Mouse (Mus musculus) left cerebral cortex, postnatal 10 days (tissue): Measurements from ENCODE around the gene Ptprc. TPM values are rescaled to one million over a fixed set of nuclear protein-coding genes. Genes with fewer than 3 reads are reported as not detected.

Experiments
- DNase-seq, 2 experiments: peaks; one replicate each; pipeline ENCODE4 v3.0.0; 2021 to 2022; ENCODE audit warnings: low spot score in 2 of 2, mixed read lengths in 1 of 2; ENCODE audit errors: extremely low spot score in 1 of 2
- intact Hi-C: fragments of 180-260 bp; cut with DNase I; formaldehyde crosslinking; loops from one replicate; pipeline ENCODE4 v1.15.1; 2025
- total RNA-seq, 2 experiments: library from RNA; stranded (reverse); gene quantifications; 2 replicates each; pipeline ENCODE4 v1.2.3; 2021

The Ptprc gene
- total RNA-seq, 2 experiments from 2014 or later, result 2.3 to 2.7 TPM

DNA sequence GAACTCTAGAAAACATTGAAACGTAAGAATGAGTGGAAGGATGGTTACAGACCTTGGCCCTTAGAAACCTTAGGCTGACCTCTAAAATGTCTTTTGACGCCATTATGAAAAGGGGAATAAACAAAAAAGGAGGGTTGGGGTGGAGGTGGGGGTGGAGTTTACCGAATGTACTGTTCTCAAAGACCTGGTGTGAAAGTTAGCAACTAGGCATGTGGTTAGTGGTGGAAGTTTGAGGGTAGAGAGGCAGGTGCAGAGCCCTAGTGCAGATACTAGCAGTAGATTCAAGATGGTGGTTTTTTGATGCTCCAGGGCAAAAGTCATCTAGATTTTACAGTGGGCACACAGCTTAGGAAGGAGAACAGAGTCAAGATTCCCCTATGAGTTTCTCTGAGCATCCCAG, 18.5 kb downstream of the Ptprc start:
- intact Hi-C loops, result no loop called here
- no peak for DNase-seq

DNA sequence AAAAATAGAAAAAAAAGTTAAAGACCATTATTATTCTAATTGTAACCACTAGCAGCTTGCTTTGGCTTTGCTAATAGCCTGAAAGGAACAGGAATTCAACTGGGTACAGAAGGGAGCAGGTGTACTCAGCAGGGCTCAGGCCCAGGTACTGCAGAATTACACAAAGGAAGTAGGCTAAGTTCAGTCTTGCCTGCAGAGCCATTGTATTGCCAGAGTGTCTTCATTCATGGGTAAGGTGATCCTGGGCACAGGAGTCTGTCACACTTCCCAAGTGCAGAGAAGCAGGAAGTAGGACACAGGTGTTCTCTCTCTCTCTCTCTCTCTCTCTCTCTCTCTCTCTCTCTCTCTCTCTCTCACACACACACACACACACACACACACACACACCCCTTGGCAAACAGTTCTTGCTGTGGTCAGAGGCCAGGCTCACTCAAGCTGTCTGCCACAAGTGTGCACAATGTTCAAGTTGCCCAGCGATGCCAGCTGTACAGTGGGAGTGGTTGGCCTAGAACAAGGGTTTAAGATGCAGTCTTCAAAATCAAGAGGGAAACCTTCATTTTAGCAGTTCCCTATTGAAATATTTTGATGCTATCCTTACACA, 21.2 kb downstream of the Ptprc start:
- DNase-seq, result no peak
- intact Hi-C loops, result no loop called here

DNA sequence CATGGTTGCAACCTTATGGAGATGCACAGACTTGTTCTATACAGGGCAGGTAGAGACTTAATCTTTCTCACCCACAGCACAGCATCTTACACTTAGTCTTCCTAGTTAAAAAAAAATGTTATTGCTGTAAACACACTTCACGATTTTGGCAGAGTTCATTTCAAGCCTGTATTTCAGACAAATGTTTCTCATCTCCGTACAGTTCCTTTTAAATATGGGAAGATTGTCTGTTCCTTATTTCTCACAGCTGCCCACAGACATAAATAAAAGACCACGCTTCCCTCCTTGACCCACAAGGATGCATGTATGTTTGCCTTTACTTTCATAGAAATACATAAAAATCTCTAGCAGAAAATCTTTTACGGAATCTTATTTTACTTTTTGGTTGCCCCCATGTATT, 22.4 kb downstream of the Ptprc start:
- DNase-seq, result no peak
- intact Hi-C loops, result no loop called here

DNA sequence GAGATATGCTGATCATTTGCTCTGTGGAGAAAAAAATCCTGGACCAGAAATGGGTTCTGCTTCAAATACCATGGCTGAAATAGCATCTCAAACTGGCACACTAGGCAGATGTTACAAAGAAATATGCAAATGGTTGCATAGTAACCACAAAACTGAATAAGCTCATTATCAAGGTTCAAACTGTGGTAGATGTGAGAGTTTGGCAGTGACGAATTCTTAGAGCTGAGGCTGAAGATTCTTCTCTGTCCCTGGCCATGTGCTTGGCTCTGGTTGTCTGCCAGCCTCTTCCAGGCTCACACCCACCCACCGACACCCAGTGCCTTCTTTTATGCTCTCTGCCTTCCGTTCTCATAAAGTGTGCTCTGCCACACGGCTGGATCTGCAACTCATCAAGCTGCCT, 26.7 kb downstream of the Ptprc start:
- intact Hi-C loops, result no loop called here
- peak; percentile 62 to 68 for DNase-seq

DNA sequence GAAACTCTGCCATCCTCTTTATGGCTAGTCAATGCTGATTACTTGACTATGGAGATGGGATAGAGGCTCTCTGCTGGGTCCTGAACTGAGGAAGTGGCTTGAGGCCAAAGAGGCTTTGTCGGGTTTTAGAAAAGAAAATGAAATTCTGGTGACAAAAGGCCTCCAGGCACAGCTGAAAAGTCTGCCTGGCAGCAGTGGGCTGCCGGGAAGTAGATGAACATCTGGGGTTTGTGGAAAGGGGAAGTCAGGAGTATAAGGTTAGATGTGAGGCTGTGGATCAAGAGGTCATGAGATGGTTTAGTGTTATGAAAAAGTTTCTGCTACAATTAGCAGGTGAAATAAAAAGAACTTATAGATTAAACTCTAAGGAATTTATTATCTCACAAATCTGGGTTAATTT, 29.9 kb downstream of the Ptprc start:
- intact Hi-C loops, result no loop called here
- no peak for DNase-seq

DNA sequence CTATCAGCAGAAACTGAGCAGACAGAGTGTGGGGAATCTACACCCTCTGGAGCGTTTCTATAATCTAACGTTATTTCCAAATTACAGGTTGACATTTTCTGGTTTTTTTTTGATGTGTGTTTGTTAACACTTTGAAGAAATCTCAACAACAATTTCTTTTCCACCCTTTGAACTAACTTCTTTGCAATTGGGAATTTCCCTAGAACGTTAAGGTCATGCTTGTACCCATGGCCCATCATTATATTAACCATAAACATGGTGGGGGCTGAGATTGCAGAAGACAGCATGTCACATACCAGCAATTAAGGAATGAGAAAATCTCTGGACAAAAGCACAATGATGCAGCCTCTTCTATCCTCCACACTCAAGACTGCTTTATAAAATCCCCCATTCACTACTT, 30.4 kb downstream of the Ptprc start:
- DNase-seq, result no peak
- intact Hi-C loops, result no loop called here

DNA sequence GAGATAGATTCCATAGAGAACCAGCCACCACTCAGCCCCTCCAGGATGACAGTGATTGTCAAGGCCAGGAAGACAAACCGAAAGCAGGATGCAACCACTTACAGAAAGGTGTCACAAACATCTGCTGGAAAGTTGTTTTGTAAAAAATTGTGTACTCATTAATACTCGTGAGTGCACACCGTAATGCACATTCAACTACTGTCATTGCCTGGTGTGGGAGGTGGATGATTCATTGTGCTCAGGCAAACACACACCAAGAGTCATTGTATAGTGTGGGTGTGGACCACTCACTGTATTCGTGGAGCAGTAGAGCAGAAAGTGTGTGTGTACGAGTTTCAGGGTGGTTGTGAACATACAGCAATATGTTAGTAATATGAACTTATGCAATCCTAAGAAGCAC, 31.1 kb downstream of the Ptprc start:
- DNase-seq, result no peak
- intact Hi-C loops, result no loop called here

DNA sequence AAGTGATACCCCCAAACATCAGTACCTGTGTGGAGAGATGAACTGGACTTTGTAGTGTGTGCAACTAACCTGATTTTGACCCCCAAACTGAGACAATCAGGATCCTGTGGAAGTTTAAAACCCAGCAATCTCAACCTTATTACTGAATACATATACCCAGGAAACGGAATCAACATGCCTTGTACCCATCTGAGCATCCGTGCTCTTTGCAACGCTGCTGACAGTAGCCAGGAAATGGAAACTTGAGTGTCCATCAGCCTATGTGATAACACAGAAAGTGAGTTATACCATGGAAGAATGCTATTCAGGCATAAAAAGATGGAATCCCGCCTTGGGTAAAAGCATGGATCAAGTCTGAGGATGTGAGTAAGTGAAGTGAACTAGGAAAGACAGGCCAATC, 34.7 kb downstream of the Ptprc start:
- intact Hi-C loops, result no loop called here
- DNase-seq, result no peak

DNA sequence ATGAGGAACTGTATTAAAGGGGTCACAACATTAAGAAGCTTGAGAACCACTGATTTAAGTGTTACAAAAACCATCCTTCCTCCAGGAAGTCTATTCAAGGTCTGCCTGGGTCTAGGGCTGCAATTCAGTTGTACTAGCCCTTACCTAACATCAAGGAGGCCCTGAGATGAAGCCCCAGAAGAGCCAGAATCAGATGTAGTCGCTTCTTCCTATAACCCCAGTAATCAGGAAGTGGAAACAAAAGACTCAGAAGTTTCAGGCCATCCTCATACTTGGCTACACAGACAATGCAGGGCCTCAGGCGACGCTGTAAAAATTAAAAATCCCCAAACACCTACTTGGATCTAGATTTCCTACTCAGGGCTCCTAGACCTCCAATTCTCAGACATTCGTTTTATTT, 37.8 kb downstream of the Ptprc start:
- DNase-seq, result no peak
- intact Hi-C loops, result loop anchor here (10.0 kb wide), 1 partner anchor 157 kb away; no protein-coding TSS in a partner anchor

DNA sequence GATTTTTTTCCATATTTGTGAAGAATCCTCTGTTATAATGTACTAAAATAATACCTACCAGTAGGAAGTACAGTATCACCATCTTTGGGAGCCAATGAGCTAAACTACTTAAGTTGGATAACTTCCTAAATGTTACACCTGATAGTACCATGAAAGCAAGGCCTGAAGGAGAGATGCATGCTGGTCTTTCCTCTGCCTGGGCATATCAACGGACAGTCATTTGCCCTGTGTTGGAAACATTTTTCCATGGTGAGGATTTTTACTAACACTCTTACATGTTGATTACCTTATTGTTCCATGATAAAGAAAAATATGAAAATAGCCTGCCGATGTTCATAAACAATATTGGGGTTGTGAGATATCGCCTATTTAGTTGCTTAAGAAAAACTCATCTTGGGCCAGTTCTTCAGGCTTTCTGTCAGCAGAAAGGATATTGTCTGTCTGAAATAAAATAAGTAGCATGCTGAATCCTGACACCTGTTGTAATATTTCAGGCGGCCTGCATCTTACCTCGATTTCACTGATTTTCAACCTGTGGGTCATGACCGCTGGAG, 38.4 kb downstream of the Ptprc start:
- intact Hi-C loops, result loop anchor here (10.0 kb wide), 1 partner anchor 158 kb away; no protein-coding TSS in a partner anchor
- no peak for DNase-seq

DNA sequence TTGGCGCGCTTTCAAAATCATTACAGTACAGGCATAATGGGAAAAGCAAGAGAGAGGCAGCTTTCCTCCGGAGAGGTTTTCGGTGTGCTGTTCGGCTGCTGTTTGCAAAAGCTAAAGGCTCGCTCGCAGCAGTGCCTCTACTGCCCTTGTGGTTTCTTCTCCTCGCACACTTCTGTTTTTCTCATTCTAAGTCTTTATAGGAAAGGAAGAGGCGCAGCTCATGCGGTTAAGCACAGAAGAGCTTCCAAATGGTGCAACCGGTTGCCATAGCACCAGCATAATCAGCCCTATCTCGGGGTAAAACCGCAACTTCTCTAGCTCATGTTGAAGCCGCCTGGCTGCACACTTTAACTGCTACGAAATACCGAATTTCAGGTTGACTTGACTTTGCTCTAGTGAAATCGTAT, 39.1 kb downstream of the Ptprc start:
- peak; percentile 48 to 77 for DNase-seq
- intact Hi-C loops, result loop anchor here (10.0 kb wide), 1 partner anchor 158 kb away; no protein-coding TSS in a partner anchor

DNA sequence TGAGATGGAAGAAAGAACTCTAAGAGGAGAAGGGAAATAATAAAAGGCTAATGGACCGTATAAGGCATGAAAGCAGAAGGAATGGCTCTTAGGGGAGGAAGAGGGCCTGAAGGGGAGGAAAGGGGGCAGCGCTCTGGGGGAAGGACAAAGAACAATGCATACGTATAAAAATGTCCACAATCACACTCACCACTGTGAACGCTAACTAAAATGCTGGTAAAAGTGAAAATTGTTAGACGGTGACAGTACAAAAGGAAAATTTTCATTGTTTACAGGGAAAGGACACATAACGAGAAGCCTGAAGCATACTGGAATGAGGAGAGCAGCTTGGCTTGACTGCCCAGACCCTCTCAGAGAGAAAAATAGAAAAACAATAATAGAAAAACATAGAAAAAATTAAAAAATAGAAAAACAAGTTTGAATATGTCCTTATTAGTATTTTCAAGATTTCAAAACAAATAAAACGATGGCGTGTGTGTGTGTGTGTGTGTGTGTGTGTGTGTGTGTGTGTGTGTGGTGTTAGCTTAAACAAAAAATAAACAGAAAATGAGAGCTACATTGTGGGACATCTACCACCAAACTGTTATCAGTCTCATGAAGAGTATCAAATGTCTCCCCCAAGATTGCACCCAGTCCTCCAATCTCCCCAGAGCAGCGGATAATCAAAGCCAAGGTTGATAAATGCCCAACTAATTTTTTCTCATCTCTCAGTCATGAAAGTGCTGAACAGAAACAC, 39.7 kb downstream of the Ptprc start:
- intact Hi-C loops, result loop anchor here (10.0 kb wide), 1 partner anchor 159 kb away; no protein-coding TSS in a partner anchor
- no peak for DNase-seq

DNA sequence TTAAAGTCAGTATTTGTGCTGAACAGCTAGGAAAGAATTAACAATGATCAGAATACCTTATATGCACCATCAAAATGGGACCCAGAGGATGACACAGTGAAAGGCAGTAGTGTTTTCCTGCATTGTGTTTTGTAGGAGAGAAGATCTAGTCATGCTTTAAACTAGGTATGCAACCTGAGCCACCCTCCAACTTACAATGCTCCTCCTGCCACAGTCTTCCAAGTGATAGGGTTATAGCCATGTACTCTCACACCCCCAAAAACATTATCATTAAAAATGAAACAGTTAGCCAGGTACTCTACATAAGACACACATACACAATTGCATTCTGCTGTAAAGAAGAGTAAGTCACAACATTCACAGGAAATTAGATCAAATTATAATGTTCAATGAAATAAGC, 40.4 kb downstream of the Ptprc start:
- no peak for DNase-seq
- intact Hi-C loops, result loop anchor here (10.0 kb wide), 1 partner anchor 160 kb away; no protein-coding TSS in a partner anchor

DNA sequence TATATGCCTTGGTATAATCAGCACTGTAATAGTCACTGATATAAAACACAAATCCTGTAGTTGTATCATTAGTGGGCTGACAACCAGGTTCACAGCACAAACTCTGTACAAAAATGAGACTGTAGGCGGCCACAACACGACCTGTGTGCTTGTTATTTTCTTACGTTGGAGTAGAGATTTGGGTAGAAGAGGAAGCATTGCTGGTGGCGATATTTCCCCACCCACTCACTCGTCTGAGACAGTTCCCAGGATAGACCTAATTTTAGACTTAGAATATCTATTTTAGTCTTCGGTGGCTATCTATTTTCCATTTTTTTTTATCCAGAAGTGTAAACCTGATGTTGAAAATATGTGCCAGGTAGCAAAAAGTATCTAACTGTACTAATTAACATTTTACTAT, 41.2 kb downstream of the Ptprc start:
- no peak for DNase-seq
- intact Hi-C loops, result loop anchor here (5.0 to 10.0 kb wide), 2 partner anchors 160 to 703 kb away; no protein-coding TSS in a partner anchor

DNA sequence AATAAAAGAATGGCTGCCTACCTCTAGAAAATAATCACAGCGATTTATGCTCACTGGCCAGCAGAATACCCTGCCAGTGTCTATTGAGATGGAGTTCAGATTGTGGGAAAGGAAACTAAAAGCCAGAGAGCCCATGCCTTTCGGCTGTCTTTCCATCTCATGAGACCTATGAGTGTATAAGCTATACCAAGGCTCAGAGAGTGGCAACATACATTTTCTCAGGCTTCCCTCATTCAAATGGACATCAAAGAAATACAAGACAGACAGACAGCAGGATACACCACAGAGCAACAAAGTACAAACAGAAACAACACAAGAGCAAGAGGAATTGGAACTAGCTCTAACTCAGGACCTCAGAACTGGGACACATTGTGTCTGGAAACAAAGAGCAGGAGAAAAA, 43.8 kb downstream of the Ptprc start:
- intact Hi-C loops, result loop anchor here (5.0 to 10.0 kb wide), 2 partner anchors 163 to 706 kb away; no protein-coding TSS in a partner anchor
- DNase-seq, result no peak

DNA sequence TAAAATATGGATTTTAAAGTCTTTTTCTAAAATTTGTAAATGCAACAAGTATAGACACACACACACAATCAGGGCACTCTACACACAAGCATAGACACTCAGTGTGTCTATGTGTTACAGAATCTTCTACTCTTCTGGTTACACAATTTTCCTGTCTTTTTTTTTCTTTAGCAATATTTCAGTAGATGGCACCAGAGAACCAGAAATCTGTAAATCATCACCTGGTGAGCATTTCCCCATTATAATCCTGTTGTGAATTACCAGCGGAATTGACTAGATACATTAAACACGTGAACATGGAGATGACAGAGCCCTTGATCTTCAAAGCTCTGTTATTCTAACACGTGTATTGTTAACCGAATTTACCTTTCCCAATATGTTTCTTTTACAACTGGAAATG, 45.4 kb downstream of the Ptprc start:
- peak in 1 of 2 experiments; percentile 16 for DNase-seq
- intact Hi-C loops, result loop anchor here (5.0 to 10.0 kb wide), 2 partner anchors 165 to 707 kb away; no protein-coding TSS in a partner anchor

DNA sequence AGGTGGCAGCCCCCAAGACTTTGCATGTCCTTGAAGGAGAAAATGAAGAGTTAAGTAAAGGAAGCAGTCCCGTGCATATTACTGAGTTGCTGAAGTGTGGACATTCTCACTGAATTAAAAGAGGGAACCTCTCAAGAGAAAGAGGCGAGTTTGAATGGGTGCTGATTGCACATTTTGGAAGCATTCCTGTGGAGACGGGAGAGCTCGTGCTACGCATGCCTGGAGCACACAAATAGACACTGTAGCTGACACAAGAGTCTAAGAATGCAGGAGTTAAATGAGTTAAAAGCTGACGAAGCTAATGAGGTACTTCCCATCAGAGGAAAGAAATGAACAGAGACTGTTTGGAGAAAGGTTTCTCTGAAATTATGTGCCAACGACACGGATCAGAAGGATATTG, 48.7 kb downstream of the Ptprc start:
- DNase-seq, result no peak
- intact Hi-C loops, result no loop called here

DNA sequence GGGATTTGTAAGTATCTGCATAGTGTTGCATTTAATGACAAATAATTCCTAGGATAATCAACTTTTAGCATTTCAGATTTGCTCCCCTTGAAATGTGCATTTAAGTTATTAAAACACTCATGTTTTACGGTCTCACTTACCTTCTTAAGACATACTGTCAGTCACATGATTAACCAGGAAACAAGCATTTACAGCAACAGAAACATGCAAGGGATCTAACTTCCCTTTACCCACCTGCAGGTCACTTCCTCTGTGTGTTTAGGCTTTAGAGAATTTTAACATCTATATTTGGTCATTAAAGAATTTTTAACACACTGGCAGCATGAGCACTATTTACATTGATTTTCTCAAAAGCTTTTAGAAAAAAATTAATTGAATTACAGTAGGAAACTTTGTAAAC, 50.2 kb downstream of the Ptprc start:
- intact Hi-C loops, result no loop called here
- no peak for DNase-seq

DNA sequence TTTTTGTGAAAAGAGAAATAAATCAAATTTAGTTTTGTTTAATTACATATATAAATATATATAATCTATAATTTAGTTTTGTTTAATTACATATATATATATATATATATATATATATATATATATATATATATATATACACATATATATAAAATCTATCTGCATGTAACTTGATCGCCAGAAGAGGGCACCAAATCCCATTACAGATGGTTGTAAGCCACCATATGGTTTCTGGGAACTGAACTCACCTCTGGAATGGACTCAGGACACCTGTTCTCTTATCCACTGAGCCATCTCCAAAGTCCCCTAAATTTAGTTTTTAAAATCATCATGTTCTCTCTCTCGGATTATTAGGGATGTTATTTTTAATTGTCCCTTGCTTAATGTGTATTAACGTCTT, 51.6 kb downstream of the Ptprc start:
- DNase-seq, result no peak

DNA sequence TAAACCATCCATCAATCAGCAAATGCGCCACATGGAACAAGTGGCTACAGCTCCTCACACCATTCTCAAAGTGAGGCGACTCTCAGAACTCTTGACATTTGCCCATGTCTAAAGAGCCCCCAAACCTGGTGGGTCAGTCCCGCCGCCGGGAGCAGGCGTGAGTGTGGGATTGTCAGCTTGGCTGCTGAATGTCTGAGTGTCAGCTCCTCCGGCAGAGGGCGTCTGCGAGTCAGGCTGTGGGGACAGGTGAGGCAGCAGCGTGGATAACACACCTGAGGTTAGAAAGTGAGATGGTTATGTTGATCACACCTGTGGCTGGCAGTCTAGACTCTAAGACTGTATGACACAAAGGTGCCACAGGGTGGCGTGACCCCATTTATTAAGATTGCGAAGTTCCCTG, 55.6 kb downstream of the Ptprc start:
- intact Hi-C loops, result no loop called here
- DNase-seq, result no peak

More for the DNA sequence above, 51.6 kb downstream of the Ptprc start:
- intact Hi-C loops, result no loop called here
